Mouse (Mus musculus) liver, adult 2 months (tissue): ENCODE measurements at regions not wholly inside any gene's neighbourhood (a gene's known extent, or its start where the extent isn't known, plus 50 kb on each side); places are given as distances from the start of the nearest gene placed in this dataset.

Experiments
- DNase-seq: peaks from one replicate; pipeline ENCODE4 v3.0.0-alpha.2; 2011; ENCODE audit warnings: low read depth, low spot score; ENCODE audit errors: extremely low read depth
- H3K27ac ChIP-seq: fragments of 200-500 bp; replicated peaks from 2 replicates; pipeline ENCODE4 v1.5.1; 2012; ENCODE audit warnings: low read depth, mild to moderate bottlenecking, control low read depth, inconsistent platforms, low read length; ENCODE audit not compliant: insufficient read depth
- H3K27me3 ChIP-seq: fragments of 200-500 bp; 2 replicates; pipeline ENCODE4 v1.6.1; 2012; ENCODE audit warnings: mild to moderate bottlenecking, moderate library complexity, low read length, inconsistent platforms; ENCODE audit not compliant: control insufficient read depth, insufficient read depth
- H3K36me3 ChIP-seq: fragments of 200-500 bp; 2 replicates; pipeline ENCODE4 v1.6.1; 2012; ENCODE audit warnings: low read length, inconsistent platforms; ENCODE audit not compliant: control insufficient read depth, insufficient read depth
- H3K4me1 ChIP-seq: fragments of 200-500 bp; 2 replicates; pipeline ENCODE4 v1.6.1; 2011; ENCODE audit warnings: low read length; ENCODE audit not compliant: control insufficient read depth, insufficient read depth
- H3K4me3 ChIP-seq: fragments of 200-500 bp; 2 replicates; pipeline ENCODE4 v1.5.1; 2011; ENCODE audit warnings: low read depth, mild to moderate bottlenecking, control low read depth, low read length, moderate library complexity; ENCODE audit not compliant: insufficient read depth
- H3K79me2 ChIP-seq: fragments of 200-500 bp; 2 replicates; pipeline ENCODE4 v1.6.1; 2012; ENCODE audit warnings: inconsistent platforms, mild to moderate bottlenecking, low read length, moderate library complexity; ENCODE audit not compliant: control insufficient read depth, insufficient read depth
- H3K9ac ChIP-seq: fragments of 200-500 bp; 2 replicates; pipeline ENCODE4 v1.6.1; 2012; ENCODE audit warnings: low read depth, mild to moderate bottlenecking, control low read depth, inconsistent platforms, low read length
- CTCF ChIP-seq: fragments of 200-500 bp; IDR thresholded peaks from 2 replicates; pipeline ENCODE4 v1.5.1; 2011; ENCODE audit warnings: low read depth, low read length, control low read depth
- POLR2A ChIP-seq: fragments of 200-500 bp; IDR thresholded peaks from 2 replicates; pipeline ENCODE4 v1.6.1; 2011; ENCODE audit warnings: low read length, control low read depth; ENCODE audit not compliant: insufficient read depth; ENCODE audit errors: extremely low read depth
- WGBS: fragments of 180-500 bp; shearing (Covaris S2); methylation state at CpG from one replicate; pipeline ENCODE4 v1.1.7; 2018; 5-methylcytosine and 5-hydroxymethylcytosine counted together

DNA sequence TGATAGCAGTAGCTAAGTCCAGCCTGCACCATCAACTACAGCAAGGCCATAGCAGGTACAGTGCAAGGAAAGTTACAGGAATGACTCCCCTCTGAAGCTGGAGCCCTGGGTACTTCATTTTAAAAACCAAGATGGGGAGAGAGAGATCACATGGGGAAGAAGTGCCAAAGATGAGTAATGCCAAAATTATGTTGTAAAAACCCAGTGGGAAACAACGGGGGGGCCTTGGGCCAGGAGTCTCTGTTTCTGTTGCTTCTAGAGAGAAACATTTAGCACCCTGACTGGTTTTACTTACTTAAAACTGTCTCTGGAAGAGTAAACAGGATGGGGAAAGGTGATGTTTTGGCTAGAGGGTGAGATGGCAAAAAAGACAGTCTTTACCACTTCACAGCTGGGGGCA is 392.6 kb downstream of the Nedd1 start:
- 76% methylated on average over 1 of the region's 1 CpGs for WGBS
- Histone ChIP-seq H3K4me1 (no peaks in the 10 kb centered on the region), H3K36me3 (no peaks in the 10 kb centered on the region), H3K9ac (no peak overlapping the region), H3K27me3 (no peaks in the 10 kb centered on the region), H3K4me3 (no peak overlapping the region), H3K27ac (no peak overlapping the region), H3K79me2 (no peaks in the 10 kb centered on the region)
- no peak for TF ChIP-seq POLR2A
- TF ChIP-seq CTCF: no peak
- no peak for DNase-seq

DNA sequence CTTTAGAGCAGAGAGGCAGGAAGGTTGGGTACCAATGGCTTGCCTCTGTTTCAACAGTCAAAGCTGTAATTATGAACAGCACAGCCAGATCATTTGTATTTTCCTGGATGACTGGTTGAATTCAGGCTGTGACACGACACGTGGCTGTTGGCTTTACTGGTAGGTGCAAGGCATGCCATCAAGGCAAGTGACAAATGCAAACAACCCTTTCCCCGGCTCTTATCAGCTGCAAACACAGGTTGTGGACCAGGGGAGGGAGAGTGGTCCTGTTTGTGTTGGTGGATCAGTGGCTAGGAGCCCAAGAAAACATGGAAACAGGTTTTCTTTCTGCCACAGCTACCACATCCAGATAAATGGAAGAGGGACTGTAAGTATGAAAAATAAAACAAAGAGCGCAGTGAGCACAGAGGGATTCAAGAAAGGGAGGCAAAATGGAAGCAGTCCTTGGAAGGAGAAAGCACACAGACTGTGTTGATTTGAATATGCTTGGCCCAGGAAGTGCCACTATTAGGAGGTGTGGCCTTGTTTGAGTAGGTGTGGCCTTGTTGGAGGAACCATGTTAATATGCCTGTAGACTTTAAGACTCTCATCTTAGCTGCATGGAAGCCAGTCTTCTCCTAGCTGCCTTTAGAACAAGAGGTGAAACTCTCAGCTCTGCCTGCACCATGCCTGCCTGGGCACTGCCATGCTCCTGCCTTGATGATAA is 396.8 kb downstream of the Nedd1 start:
- 44% methylated on average over 4 of the region's 4 CpGs for WGBS
- no peak for DNase-seq
- Histone ChIP-seq H3K27ac (no peak overlapping the region), H3K4me1 (no peaks in the 10 kb centered on the region), H3K4me3 (no peak overlapping the region), H3K36me3 (no peaks in the 10 kb centered on the region), H3K27me3 (no peaks in the 10 kb centered on the region), H3K79me2 (no peaks in the 10 kb centered on the region), H3K9ac (no peak overlapping the region)
- TF ChIP-seq POLR2A (no peak), CTCF (no peak)

DNA sequence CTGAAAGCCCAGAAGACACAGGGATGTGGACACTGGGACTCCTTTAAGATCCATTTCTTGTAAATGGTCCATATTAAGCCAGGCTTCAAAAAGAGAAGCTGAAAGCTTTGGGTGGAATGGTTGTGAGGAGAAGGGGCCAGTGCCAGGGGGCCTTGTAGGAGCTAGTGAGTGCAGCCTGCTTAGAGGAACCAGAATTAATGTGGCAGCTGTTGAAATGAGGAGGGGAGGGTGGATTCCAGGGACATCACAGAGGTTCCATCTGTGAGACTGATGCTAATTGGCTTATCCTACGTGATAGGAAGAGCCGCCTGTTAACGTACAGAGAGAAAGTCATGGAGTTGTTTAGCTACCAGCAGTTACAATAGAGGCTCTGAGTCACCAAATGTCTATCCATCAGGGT is 407.6 kb downstream of the Nedd1 start:
- Histone ChIP-seq H3K27me3 (no peaks in the 10 kb centered on the region), H3K4me1 (no peaks in the 10 kb centered on the region), H3K27ac (no peak overlapping the region), H3K79me2 (no peaks in the 10 kb centered on the region), H3K36me3 (no peaks in the 10 kb centered on the region), H3K4me3 (no peak overlapping the region), H3K9ac (no peak overlapping the region)
- 74% methylated on average over 3 of the region's 3 CpGs for WGBS
- no peak for TF ChIP-seq POLR2A
- no peak for DNase-seq

DNA sequence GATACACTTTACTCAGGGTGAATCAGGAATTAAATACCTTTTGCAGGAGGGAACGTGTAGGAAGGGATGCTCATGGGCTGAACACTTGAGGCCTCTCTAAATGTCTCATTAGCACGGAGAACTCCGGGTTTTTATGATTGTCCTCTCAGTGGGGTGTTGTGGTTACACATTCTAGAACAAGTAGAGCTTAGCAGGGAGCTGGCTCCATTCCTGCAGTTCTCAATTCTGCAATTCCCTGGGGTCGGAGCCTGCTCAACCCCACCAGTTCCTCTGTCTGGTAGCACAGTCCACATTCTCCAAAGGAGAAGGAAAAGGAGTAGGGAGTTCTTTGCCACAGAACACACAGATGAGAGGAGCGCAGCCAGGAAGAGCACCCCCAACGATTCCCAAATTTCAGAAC is 409.9 kb downstream of the Nedd1 start:
- no peaks in the 10 kb centered on the region for H3K36me3 ChIP-seq
- peaks cover 2% of the 10 kb centered on the region; the same call in 1 of the 2 replicates for H3K4me1 ChIP-seq
- no peaks in the 10 kb centered on the region for H3K27me3 ChIP-seq
- TF ChIP-seq POLR2A: no peak
- no peak for TF ChIP-seq CTCF
- no peak for DNase-seq
- 75% methylated on average over 6 of the region's 6 CpGs for WGBS
- no peak overlapping the region for H3K4me3 ChIP-seq
- no peak overlapping the region for H3K9ac ChIP-seq
- no peaks in the 10 kb centered on the region for H3K79me2 ChIP-seq
- no peak overlapping the region for H3K27ac ChIP-seq

DNA sequence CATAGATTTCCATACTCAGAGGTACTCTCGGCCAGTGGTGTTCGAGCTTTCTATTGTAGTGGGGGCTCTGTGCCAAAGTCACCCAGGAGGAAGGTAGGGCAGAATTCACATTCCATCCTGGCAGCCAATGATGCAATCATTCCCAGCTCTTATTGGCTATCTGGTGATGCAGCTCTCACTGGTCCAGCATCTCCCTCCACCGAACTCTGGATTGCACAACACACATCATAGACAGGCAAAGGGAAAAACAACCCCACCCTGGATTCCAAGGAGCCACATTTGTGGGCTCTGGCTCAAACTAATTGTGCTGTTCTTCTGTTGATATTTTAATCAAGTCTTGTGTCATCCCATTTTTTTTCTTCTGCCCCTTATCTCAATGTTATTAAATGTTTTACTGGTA is 413.6 kb downstream of the Nedd1 start:
- 60% methylated on average over 3 of the region's 3 CpGs for WGBS
- peak; percentile 40 for DNase-seq

DNA sequence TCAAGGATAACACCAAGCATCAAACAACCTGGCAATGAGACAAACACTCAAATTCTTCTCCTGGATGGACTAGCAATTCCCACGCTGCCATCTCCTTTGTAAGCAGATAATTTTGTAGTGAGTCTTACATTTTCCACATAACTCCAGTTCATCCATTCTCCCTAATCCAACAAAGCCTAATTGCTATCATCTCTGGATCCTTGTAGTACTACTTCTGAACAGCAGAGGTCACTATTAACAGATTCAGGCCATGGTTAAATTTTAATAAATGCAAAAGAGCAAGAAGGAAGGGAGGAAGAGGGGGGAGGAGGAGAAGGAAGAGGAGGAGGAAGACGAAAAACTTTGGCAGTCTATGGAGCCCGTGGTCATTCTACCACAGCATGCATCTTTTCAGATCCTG is 414.4 kb downstream of the Nedd1 start:
- Histone ChIP-seq H3K4me1 (peaks cover 2% of the 10 kb centered on the region; the same call in 1 of the 2 replicates), H3K4me3 (no peak overlapping the region), H3K27ac (no peak overlapping the region), H3K36me3 (no peaks in the 10 kb centered on the region), H3K9ac (no peak overlapping the region), H3K79me2 (no peaks in the 10 kb centered on the region), H3K27me3 (no peaks in the 10 kb centered on the region)
- WGBS: 28% methylated on average over 3 of the region's 3 CpGs
- peak; percentile 37 for DNase-seq
- TF ChIP-seq POLR2A: no peak
- peak; percentile 51 for TF ChIP-seq CTCF

More for the DNA sequence above, 413.6 kb downstream of the Nedd1 start:
- Histone ChIP-seq H3K4me3 (no peak overlapping the region), H3K79me2 (no peaks in the 10 kb centered on the region), H3K27me3 (no peaks in the 10 kb centered on the region), H3K9ac (no peak overlapping the region), H3K4me1 (peaks cover 2% of the 10 kb centered on the region; the same call in 1 of the 2 replicates), H3K36me3 (no peaks in the 10 kb centered on the region), H3K27ac (no peak overlapping the region)
- no peak for TF ChIP-seq POLR2A
- TF ChIP-seq CTCF: no peak
